Mouse (Mus musculus): Measurements from ENCODE around the gene Ccn2.

- TF ChIP-seq CTCF (IDR thresholded peaks at IDR 0.05; ENCODE audit: borderline replicate concordance, insufficient read depth, low read depth, low read length): peak; percentile 64
- no peak for TF ChIP-seq POLR2A (IDR thresholded peaks at IDR 0.05; ENCODE audit: borderline replicate concordance, insufficient read depth, low read length)
These were observed 26.3 kb downstream of the Ccn2 start for GRCm38 (mm10) chr10:24621572-24621971.

Data from cerebellum, adult 2 months (tissue).